Mouse (Mus musculus) gastrocnemius, postnatal 25 days (tissue): ENCODE data around the gene Zfhx3. TPM values are rescaled to one million over a fixed set of nuclear protein-coding genes. Genes with fewer than 3 reads are reported as not detected.
A peak's percentile ranks its signal among the peaks of the same experiment; 100 is the strongest.

ENCODE experiments used
- DNase-seq: peaks from one replicate; pipeline ENCODE4 v3.0.0; 2022
- total RNA-seq, 2 experiments: library from RNA; stranded (reverse); gene quantifications; 1 replicate in 1 of 2; 2 replicates in 1 of 2; pipeline ENCODE4 v1.2.3; 2021

Gene Zfhx3
- total RNA-seq, 2 experiments from 2014 or later: 11.9 to 13.3 TPM

DNA sequence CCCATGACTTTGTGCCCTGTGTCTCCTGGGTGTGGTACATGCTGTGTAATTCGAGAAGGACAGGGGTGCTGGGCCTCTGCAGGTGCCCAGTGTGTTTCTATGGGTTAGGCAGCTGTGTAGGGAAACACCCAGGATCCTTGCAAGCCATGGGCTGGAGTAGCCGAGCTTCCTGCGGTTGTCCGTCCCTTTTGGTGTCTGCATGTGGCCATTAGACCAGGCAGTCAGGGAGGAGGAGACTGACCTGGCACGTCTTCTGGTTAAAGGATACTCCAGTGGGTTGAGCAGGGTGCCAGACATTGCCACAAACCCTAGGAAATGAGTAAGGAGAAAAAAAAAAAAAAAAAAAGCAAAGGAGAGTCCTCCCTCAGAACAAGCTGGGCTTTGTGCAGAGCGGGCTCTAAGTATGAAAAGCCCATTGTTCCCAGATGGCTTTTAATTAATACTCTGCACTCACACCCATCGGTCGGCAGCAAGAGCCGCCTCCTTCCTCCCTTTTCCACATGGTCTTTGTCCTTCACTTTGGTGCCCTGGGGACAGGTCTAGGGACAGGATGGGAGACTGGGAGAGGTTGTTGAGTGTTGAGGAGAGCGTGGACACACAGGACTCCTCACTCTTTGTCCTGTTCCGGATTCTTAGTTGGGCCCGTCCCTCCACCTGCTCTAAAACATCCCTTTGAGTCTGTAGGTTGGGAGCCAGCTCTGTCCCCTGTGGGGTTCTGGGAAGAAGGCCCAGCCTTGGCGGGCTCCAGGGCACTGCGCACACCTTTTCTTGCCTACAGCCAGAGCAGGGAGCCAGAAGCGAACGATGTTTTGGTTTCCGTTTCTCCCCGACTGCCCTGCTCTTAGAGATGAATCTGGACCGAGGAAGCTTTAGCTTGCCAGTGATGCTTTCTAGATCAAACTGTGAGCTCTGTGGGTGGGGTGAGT, 813.2 kb downstream of the Zfhx3 start:
- DNase-seq: peak; percentile 58

DNA sequence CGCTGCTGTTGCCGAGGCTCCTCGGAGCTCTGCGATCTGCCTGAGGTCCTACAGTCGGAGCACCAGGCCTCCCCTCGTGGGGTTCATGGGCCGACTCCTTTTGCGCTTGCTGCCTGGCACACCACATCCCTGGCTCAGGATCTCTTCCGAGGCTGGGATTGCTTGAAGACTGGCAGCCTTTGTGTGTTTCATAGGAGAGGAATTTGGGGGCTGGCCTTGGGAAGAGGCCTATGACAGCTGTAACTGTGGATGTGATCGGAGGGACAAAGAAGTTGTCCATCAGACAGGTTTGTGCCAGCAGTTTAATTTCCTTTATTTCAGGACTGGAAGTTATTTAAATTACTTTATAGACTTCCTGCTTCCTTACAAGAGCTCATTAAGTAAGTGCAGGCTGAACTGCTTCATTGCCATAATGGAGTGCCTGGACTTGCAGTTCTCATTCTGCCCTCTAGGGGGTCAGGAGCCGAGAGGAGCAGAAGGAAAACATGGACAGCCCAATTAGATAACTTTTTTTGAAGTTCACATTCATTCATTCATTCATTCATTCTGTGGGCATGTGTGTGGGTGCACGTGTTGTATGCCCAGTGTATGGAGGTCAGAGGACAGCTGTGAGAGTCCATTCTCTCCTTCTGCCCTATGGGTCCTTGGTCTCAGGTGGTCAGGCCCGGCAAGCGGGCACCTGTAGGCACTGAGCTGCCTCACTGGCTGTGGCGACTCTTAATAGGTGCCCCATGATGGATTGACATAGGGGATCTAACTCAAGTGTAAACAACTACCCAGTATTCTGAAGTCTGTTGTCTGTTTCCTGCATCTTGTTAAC, 817.3 kb downstream of the Zfhx3 start:
- peak; percentile 35 for DNase-seq

DNA sequence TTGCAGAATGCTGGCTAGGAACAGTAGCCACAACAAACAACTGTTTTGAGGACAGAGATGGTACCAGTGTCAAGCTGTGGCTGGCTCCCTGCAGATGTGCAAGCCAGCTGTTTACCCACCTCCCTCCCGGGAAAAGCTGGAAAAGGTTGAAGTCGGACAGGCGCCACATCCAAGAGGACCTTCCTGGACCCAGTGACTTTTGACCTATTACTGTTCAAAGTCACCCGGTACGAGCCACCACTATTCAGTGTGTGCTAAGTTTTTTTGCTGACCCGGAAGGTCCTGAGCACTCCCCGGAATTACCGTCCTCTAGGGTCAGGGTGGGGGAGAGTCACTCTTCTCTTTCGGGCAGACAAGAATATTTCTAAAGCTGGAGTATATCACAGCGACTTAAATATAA, 818.3 kb downstream of the Zfhx3 start:
- no peak for DNase-seq

DNA sequence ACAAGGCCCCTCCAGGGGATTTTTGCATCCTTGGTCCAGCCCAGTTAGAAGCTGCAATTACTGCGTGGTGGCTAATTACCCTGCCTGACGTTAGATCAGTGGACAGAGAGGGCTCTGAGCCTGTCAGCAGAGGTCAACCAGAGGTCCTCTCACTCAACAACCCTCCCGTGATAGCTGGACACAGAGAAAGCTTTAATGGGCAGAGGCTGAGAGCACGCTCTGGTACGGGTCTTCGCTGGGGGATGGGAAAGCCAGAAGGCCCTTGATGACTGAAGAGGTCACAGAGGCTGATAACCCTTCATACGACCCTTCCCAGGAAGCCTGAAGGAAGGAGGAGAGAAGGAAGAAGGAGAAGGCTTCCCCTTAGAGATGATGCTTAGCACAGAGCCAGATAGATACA, 820.1 kb downstream of the Zfhx3 start:
- DNase-seq: no peak

DNA sequence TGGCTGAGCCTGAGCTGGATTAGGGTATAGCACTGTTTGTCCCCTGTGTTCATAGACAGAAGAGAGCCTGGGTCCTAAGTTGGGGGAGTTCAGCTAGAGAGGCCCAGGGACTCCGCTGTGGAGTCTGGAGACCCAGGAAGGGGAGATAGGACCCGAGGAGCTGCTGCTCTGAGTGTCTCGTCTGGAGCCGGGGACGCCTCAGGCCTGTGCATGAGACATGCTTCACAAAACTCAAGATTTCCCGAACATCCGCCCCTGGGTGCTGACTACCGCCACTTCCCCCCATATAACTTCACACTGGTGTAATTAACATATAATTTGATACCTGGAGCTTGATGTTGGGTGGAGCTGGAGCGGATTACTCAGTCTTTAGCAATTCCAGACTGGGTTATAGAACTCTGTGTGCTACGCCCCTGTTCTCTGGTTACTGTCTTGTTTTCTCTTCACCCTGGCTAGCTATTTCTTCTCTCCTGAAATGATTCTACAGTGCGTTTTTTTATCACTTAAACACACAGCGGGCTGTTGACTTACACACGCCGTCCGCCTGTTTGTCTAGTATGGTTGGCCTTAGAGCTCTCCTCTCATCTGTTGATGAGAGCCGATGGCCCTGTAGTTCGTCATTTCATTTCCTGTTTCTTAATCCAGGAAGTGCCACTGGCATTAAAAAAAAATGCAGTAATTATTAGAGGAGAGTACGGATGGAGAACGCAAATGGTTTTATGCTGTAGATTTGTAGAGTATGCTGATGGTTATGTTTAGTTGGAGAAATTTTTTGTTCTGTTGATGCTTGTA, 822.2 kb downstream of the Zfhx3 start:
- DNase-seq: no peak

DNA sequence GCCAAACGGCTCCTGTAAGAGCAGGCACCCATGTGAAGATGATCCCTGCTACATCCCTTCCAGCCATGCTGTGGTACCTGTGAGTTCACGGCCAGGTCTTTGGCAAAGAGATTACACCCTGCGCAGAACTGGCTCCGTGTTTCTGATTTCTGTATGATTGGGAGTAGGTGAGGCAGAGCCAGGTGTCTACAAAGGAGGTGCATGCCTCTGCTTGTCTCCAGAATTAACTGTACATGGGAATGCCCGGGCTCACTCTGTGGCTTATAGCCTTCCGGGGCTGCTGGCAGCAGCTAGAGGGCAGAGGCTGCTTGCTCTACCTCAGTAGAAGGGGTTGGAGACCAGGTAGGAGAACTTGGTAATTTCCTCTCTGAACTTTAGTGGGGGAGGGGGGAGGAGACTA, 823.7 kb downstream of the Zfhx3 start:
- DNase-seq: no peak

DNA sequence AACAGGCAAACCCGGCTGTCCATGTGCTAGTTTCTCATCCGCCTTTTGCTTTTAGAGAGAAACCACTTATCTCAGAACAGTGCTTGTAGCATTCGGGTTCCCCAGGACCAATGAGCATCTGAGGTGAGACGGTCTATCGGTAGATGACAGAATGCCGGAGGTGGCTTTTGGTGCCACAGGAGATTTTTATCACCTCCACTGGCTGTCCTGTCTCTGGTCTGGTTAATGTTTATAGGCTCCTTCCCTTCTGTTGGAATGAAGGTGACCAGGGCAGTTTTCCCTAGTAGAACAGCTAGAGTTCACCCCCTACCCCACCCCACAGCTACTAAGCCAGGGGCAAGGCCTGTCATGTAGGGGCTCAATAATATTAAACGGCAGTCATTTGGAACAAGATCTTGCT, 825.6 kb downstream of the Zfhx3 start:
- DNase-seq: no peak

DNA sequence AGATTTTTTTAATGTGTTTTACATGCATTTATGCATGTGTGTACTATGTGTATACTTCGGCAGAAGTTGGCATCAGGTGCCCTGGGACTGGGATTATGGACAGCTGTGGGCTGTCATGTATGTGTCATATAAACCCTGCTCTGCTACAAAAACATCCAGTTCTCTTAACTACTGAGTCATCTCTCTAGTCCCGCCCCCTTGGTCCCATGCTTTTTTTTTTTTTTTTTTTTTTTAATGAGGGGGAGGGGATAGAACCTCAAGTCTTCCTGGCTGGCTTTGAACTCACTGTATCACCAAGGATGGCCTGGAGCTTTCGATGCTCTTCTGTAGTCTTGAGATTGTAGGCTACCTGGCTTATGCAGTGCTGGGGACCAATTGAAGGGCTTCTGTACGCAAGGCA, 827.9 kb downstream of the Zfhx3 start:
- no peak for DNase-seq

DNA sequence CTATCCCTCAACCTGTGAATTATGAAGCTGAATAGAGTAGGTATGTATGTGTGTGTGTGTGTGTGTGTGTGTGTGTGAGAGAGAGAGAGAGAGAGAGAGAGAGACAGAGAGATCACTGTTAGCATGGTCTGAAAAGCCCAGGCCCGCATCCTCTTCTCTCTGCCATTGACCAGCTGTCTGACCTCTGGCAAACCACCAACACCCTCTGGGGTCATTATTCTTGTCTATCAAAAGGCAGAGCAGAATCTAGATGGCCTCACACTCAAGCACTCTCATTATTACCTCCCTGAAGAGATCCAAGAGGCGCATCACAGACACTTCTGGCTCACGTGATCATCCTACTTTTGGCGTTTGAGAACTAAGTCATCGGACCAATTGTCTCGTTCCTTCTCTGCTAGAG, 831.0 kb downstream of the Zfhx3 start:
- DNase-seq: no peak

DNA sequence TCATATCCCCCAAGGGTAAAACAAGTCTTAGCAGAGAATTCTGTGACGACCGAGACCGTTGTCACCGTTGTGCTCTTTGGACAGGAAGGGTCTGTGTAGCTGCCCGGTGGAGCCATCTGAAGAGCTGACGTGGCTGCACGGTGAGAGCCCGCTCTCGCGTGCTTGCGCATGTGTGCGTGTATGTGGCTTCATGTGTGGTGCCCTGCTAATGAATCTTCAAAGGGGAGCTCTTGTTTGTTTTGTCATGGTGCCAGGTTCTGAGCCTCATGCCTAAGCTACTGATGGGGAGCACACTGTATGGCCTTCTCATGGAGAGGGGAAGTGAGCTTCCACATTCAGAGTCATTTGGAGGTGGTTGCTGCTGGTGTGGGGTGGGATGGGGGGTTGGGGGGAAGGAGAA, 835.6 kb downstream of the Zfhx3 start:
- no peak for DNase-seq

DNA sequence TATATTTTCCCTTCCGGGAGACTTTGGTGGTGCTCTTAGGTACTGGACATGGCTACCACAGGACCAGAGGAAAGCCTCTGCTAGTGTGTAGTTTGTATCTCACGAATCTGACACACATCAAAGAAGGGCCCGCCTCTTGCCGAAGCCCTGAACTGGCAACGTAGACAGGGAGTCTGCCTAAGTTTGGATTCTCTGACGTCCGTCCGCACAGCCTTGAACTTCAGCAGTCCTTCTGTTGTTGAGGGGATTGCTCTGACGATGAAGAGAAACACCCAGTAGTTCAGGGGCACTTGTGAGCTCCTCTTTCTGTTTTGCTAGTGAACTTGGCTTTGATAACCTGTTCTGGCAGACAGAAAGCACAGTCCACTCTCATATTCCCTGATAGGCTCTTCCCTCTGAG, 836.1 kb downstream of the Zfhx3 start:
- DNase-seq: no peak

DNA sequence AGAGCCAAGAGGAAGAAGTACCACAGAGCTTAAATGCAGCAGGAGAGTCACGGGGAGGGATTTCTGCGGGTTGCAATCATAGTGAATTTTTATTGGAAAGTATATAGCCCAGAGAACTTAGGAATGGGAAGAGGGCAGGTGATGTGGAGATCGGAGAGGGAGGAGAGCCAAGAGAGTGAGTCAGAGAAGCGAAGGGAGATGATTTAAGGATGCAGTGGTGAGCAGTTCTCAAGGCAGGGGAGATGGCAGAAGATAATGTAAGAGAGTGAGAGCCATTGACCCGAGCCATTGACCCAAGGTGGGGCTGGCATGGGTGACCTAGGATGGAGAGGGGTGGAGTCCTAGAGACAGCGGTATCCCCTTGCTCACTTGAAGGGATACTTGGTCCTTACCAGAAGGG, 838.3 kb downstream of the Zfhx3 start:
- DNase-seq: no peak

DNA sequence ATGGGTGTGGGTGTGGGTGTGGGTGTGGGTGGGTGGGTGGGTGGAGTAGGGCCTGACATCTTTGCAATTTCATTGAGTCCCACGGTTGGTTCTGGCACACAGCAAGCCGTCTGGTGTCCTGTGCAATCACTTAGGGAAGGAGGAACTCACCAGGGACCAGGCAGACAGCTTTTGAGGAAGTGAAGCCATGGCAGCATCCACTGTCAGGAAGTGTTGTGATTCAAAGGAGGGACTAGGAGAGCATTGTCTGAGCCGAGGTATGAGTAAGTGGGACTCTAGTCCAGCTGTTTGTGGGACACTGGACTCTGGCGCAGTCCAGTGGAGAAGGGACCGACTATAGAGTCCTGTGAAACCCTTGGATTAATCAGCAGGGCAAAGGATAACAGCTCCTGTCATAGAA, 838.7 kb downstream of the Zfhx3 start:
- no peak for DNase-seq

DNA sequence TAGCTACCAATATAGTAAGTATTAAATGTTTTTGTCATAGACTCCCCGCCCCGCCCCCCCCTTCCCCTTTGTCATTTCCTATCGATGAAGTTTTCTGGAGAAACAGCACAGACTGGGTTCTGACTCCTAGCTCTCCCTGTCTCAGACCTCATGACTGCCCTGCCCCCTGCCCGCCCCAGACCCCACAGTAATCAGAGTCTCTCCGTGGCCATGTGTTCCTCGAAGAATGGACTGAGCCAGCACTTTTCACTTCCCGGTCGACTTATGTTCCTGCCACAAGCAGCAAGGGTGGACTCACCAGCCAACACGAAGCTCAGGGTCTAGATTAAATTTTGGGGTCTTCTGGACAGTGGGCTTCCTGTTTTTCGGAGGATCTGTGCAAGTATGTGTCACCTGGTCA, 840.7 kb downstream of the Zfhx3 start:
- no peak for DNase-seq

DNA sequence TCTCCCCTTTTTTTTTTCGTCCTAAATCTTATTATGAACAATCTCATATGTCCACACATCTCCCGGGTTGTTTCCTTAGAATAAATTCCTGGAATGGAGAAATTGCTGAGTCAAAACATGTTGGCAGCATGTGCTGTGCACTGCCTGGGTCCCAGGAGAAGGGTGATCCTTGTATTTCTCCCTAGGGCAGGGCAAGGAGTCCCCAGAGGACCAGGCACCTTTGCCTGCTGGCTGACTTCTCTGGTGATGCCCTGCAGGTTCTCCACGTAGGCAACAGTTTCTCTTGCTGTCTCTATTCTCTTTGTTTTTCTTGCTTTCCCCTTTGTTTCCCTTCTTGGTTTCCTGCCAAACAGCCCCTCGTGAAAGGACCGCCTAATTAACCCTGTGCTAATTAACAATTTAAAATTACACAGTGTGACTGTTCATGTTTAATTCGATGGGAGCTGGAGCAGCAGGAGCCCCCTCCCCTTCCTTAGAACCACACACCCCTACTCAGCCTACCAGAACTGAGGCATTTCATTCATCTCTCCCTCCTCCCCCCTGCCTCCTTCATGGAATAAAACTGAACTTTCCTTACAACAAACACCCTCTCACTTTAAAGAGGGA, 845.8 kb downstream of the Zfhx3 start:
- DNase-seq: no peak

DNA sequence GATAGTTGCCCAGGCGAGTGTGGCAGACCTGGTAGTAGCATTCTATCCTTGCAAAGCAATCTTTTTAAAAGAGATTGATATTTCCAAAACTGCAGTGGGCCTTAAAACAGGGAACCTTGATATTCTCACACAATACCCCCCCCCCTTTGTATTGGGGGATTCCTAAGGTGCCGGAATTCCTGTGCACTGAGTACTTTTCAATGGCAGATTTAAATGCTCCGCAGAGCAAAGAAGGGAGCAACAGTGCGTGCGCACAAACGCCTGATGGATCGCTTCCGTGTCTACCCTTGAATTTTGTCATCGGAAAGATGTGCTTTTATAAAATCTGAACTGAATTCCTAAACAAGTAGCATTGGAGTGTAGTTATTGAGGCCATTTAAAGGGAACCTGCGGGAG, 846.3 kb downstream of the Zfhx3 start:
- DNase-seq: no peak

DNA sequence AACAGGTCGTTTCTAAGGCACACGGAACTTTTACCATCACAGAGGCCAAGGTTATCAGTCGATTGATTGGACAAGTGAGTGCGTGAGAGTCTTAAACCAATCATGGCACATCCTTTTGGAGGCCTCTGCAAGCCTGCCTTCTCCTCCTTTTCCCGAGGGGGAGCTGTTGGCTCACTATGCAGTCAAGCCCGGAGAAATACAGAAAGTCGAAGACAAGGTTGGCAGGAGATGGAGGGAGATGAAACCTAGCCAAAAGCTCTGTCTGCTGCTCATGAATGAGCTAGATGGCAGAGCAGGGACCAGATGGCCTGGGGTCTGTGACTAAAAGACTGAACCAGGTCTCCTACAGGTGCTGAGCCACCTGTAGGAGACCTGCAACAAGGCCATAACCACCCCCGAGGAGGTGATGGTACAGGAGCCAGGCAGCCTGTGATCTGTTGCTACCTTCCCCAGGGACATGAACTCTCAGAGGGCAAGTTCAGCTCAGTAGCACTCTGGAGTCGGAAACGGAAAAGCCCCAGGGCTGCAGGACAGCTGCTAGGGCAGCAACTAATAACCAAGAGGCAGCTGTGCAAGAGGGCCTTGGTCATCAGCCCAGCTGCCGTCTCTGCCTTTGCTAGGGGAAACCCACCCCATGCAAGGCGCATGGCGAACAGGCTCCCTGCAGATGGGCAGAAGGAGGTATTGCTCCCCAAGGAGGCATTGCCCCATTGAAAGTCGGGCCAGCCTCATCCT, 848.3 kb downstream of the Zfhx3 start:
- peak; percentile 49 for DNase-seq

DNA sequence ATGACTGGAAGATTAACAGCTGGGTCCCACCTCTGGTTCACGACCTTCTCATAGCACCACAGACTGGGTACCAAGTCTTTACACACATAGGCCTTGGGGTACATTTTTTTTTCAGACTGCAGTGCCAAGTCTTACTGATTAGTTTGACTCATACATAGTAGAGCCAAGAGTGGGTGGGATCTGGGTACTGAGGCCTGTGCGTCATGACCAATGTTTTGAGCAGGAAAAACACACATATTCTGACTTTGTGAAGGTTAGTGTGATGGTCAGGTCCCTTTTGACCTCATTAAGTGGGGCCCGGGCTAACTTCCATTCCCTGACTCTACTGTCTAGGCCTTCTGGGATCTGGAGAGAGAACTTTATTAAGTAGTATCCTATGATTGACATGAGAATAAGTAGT, 853.6 kb downstream of the Zfhx3 start:
- DNase-seq: no peak

DNA sequence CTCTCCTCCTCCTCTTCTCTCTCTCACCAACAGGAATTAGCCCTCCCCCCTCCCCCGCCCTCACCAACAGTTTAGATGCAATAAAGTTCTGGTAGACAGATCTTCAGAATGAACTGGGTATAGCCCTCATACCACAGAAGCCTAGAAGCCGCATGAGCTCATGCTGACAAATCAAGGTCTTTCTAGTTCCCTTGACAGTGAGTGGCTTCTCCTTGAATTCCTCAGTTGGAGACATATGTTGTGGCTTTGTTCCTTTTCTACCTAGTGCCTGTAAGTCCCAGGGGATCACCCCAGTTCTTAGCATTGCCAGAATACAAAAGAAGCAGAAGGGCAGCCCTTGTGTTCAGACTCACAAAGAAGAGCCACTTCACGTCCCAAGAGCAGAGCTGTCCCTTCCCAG, 854.4 kb downstream of the Zfhx3 start:
- DNase-seq: no peak

DNA sequence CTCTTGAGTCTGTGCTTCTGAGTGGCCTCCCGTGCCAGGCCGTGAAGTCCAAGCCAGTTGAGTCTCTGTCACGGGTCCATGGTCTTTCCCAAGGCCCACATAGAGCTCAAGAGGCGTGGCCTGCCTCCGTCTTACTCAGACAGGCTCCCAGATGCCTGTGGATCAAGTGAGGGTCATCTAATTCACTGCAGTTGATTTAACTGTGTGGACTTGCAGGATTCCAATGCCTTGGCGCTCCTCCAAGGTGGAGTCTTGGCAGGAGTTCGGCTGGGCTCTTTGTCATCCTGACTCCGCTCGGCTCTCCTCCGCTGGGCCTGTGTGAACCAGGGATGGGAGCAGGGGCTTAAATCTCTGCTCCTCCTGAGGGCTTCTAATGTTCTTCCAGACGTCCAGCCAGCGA, 855.6 kb downstream of the Zfhx3 start:
- DNase-seq: peak; percentile 83

DNA sequence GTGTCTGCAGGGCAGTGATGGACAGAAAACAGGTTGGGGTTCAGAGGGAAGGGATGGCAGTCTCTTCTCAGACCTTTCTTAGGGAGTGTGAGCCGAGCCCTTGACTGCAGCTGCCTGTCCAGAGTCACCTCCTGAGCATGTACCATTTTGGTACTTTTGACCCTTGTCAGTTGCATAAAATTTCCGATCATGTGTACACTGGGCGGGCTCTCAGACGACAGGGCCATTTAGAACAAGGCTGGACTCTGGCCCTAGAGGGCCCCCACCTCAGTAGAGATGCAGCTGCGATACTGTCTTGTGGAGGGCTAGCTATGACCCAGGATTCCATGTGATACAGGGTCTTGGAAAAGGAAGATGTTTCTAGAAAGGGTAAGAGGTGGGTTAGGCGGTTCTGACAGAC, 856.8 kb downstream of the Zfhx3 start:
- no peak for DNase-seq

DNA sequence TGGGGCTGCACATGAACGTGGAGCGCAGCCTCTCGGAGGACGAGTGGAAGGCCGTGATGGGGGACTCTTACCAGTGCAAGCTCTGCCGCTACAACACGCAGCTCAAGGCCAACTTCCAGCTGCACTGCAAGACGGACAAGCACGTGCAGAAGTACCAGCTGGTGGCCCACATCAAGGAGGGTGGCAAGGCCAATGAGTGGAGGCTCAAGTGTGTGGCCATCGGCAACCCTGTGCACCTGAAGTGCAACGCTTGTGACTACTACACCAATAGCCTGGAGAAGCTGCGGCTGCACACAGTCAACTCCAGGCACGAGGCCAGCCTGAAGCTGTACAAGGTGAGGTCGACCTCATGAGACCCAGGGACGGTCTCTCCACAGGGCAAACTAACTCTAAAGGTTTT, 857.9 kb downstream of the Zfhx3 start:
- no peak for DNase-seq
